Mouse (Mus musculus) neural tube, embryonic 12.5 days (tissue): ENCODE data around the gene Gm49354. TPM values are rescaled to one million over a fixed set of nuclear protein-coding genes. Genes with fewer than 3 reads are reported as not detected.
"Not testable (repeated sequence)": the region's sequence is repeated elsewhere in the genome, so short reads cannot be mapped to it uniquely, and the experiment has no call there.

Experiments
- ATAC-seq: fragments of 200-750 bp; cut with Nextera tagmentation; 2 replicates; pipeline ENCODE4 v1.8.0; 2017; ENCODE audit warnings: low read depth, mild to moderate bottlenecking, moderate TSS enrichment, moderate library complexity; ENCODE audit not compliant: low FRiP score
- H3K27ac ChIP-seq: fragments of 300-500 bp; sonication (generic); 2 replicates; pipeline ENCODE4 v1.5.1; 2016
- H3K27me3 ChIP-seq: fragments of 300-500 bp; sonication (generic); replicated peaks from 2 replicates; pipeline ENCODE4 v1.6.1; 2016; ENCODE audit warnings: mild to moderate bottlenecking
- H3K36me3 ChIP-seq: fragments of 300-500 bp; sonication (generic); 2 replicates; pipeline ENCODE4 v1.6.1; 2016; ENCODE audit warnings: mild to moderate bottlenecking
- H3K4me1 ChIP-seq: fragments of 300-500 bp; sonication (generic); 2 replicates; pipeline ENCODE4 v1.6.1; 2016
- H3K4me2 ChIP-seq: fragments of 300-500 bp; sonication (generic); replicated peaks from 2 replicates; pipeline ENCODE4 v1.6.1; 2016; ENCODE audit warnings: mild to moderate bottlenecking
- H3K4me3 ChIP-seq: fragments of 300-500 bp; sonication (generic); 2 replicates; pipeline ENCODE4 v1.5.1; 2016
- H3K9ac ChIP-seq: fragments of 300-500 bp; sonication (generic); 2 replicates; pipeline ENCODE4 v1.6.1; 2016; ENCODE audit warnings: mild to moderate bottlenecking
- H3K9me3 ChIP-seq: fragments of 300-500 bp; sonication (generic); 2 replicates; pipeline ENCODE4 v1.6.1; 2016; ENCODE audit warnings: mild to moderate bottlenecking
- WGBS: fragments of 180-500 bp; shearing (Covaris S2); methylation state at CpG from one replicate; pipeline ENCODE4 v1.1.7; 2016; 5-methylcytosine and 5-hydroxymethylcytosine counted together
- polyA plus RNA-seq: library from polyadenylated mRNA; unstranded; fragments of >200 nt; fragmentation: Nextera tagmentation; extraction: Ambion mirVana; gene quantifications from 2 replicates; pipeline ENCODE4 v1.2.1, GENCODE M21; 2016

Gene Gm49354
- polyA plus RNA-seq, 1 experiment from 2014 or later, result not detected

DNA sequence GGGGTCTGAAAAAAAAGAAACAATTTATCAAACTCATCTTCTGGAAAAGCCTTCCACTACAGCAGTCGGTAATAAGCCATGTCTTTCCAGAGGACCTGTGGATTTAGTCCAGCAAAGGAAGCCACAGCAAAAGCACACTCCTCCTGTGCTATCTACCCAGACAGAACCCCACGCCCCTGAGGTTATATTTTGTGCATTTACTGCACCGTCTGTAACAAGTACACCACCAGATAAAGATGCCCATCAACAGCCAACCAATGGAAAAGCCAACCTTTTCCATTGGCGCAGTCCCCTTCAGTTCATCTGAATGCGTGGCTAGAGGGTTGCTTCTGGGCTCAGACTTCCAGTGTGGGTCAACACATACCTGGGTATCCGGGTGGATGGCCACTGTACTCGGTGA is 19.3 kb downstream of the Gm49354 start:
- H3K4me3 ChIP-seq, result no peak overlapping the region
- no peak for ATAC-seq
- H3K4me2 ChIP-seq, result no peak overlapping the region
- 95% methylated on average over 7 of the region's 7 CpGs for WGBS
- H3K4me1 ChIP-seq, result peaks cover 23% of the 10 kb centered on the region
- H3K9me3 ChIP-seq, result no peaks in the 10 kb centered on the region
- no peak overlapping the region for H3K27ac ChIP-seq
- no peaks in the 10 kb centered on the region for H3K27me3 ChIP-seq
- H3K9ac ChIP-seq, result no peak overlapping the region
- H3K36me3 ChIP-seq, result peaks cover 53% of the 10 kb centered on the region

- Histone ChIP-seq H3K4me1 (no peaks in the 10 kb centered on the region), H3K4me2 (no peak overlapping the region), H3K9ac (no peak overlapping the region), H3K36me3 (peaks cover 56% of the 10 kb centered on the region), H3K4me3 (no peak overlapping the region), H3K9me3 (no peaks in the 10 kb centered on the region), H3K27ac (no peak overlapping the region), H3K27me3 (no peaks in the 10 kb centered on the region)
- WGBS, result 90% methylated on average over 7 of the region's 7 CpGs
- no peak for ATAC-seq
These were observed 25.1 kb downstream of the Gm49354 start for GRCm38 (mm10) chr13:59756906-59757305.

DNA sequence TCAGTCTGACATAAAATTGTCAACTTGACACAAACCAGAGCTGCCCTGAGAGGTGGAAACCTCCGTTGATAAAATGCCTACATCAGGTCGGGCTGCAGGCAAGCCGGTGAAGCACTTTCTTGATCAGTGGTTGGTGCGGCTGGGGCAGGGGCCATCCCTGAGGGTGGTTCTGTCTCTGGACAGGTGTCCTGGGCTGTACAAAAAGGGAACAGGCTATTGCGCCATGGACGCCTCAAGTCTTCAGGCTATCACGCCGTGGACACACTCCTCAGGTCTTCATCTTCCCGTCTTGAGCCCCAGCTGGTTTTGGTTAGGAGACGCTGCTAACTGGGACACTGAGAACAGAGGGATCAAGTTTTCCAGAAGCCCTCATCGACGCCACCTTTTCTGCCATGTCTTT is 31.7 kb downstream of the Gm49354 start:
- Histone ChIP-seq H3K27me3 (no peaks in the 10 kb centered on the region), H3K9ac (no peak overlapping the region), H3K4me1 (no peaks in the 10 kb centered on the region), H3K4me3 (no peak overlapping the region), H3K36me3 (peaks cover 6% of the 10 kb centered on the region), H3K9me3 (no peaks in the 10 kb centered on the region), H3K4me2 (no peak overlapping the region), H3K27ac (no peak overlapping the region)
- no peak for ATAC-seq
- WGBS, result 90% methylated on average over 12 of the region's 12 CpGs

GRCm38 (mm10) chr13:59746711-59747110 is 35.3 kb downstream of the Gm49354 start, which contains the start of gene 1700014D04Rik:
1700014D04Rik (minus strand) TSS chr13:59746752.
- 88% methylated on average over 9 of the region's 9 CpGs for WGBS
- Histone ChIP-seq H3K27me3 (no peaks in the 10 kb centered on the region), H3K4me3 (no peak within 1 kb of the TSS), H3K9ac (no peak within 1 kb of the TSS), H3K36me3 (no peaks in the 10 kb centered on the region), H3K4me2 (no peak within 1 kb of the TSS), H3K27ac (no peak within 1 kb of the TSS), H3K9me3 (no peaks in the 10 kb centered on the region), H3K4me1 (no peaks in the 10 kb centered on the region)
- ATAC-seq, result no peak

- Histone ChIP-seq H3K4me3 (no peak overlapping the region), H3K36me3 (no peaks in the 10 kb centered on the region), H3K4me2 (no peak overlapping the region), H3K27me3 (no peaks in the 10 kb centered on the region), H3K27ac (no peak overlapping the region), H3K4me1 (no peaks in the 10 kb centered on the region), H3K9me3 (no peaks in the 10 kb centered on the region), H3K9ac (no peak overlapping the region)
- ATAC-seq, result no peak
- WGBS, result 87% methylated on average over 6 of the region's 6 CpGs
These were observed 35.9 kb downstream of the Gm49354 start for GRCm38 (mm10) chr13:59746164-59746563.

DNA sequence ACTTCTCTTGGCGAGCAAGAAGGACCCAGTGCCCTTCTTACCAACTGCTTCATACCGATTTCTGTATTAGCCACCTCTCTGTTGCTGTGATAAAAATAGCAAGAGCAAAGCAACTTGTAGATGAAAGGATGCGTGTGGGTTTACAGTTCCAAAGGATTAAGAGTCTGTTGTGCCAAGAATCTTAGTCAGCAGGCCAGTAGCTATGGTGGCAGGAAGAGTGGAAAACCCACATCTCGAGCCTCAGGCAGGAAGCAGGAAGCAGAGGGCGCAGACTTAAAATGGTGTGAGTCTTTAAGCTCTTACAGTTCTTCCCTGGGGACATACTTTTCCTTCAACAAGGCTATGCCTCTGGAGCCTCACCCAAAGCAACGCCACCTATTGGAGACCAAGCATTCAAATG is 36.6 kb downstream of the Gm49354 start:
- H3K4me2 ChIP-seq, result no peak overlapping the region
- H3K4me1 ChIP-seq, result no peaks in the 10 kb centered on the region
- no peak overlapping the region for H3K4me3 ChIP-seq
- H3K36me3 ChIP-seq, result no peaks in the 10 kb centered on the region
- H3K9ac ChIP-seq, result no peak overlapping the region
- no peak overlapping the region for H3K27ac ChIP-seq
- WGBS, result 89% methylated on average over 6 of the region's 6 CpGs
- ATAC-seq, result no peak
- no peaks in the 10 kb centered on the region for H3K27me3 ChIP-seq
- H3K9me3 ChIP-seq, result no peaks in the 10 kb centered on the region

DNA sequence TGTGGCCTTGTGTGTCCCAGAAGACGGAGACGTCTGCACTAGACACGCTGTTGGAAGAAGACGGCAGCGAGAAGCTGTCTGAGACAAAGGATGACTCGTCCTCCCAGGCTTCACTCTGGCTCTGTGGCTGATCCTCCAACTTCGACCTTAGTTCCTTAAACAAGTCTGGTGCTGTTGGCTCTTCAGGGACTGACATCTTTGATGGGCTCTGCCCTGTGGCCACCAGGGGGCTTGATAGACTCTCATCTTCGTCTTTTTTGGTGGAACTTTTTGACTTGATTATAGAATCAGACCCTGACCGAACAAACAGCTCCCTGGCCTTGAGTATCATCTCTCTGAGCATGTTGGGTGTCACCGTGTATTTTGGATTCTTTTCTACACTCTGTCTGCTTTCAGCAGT is 40.3 kb downstream of the Gm49354 start:
- Histone ChIP-seq H3K27me3 (no peaks in the 10 kb centered on the region), H3K36me3 (no peaks in the 10 kb centered on the region), H3K9ac (no peak overlapping the region), H3K9me3 (no peaks in the 10 kb centered on the region), H3K4me2 (no peak overlapping the region), H3K4me1 (no peaks in the 10 kb centered on the region), H3K4me3 (no peak overlapping the region), H3K27ac (no peak overlapping the region)
- 83% methylated on average over 10 of the region's 10 CpGs for WGBS
- no peak for ATAC-seq

GRCm38 (mm10) chr13:59741096-59741495 is 40.9 kb downstream of the Gm49354 start:
- H3K27me3 ChIP-seq, result no peaks in the 10 kb centered on the region
- H3K4me2 ChIP-seq, result no peak overlapping the region
- H3K9me3 ChIP-seq, result no peaks in the 10 kb centered on the region
- no peak overlapping the region for H3K9ac ChIP-seq
- H3K27ac ChIP-seq, result no peak overlapping the region
- 95% methylated on average over 11 of the region's 11 CpGs for WGBS
- H3K4me3 ChIP-seq, result no peak overlapping the region
- no peaks in the 10 kb centered on the region for H3K4me1 ChIP-seq
- H3K36me3 ChIP-seq, result no peaks in the 10 kb centered on the region
- no peak for ATAC-seq

GRCm38 (mm10) chr13:59739397-59739796 is 42.6 kb downstream of the Gm49354 start:
- no peak overlapping the region for H3K27ac ChIP-seq
- H3K9me3 ChIP-seq, result no peaks in the 10 kb centered on the region
- WGBS, result 88% methylated on average over 4 of the region's 4 CpGs
- no peaks in the 10 kb centered on the region for H3K36me3 ChIP-seq
- no peak overlapping the region for H3K4me2 ChIP-seq
- ATAC-seq, result no peak
- H3K4me1 ChIP-seq, result peaks cover 4% of the 10 kb centered on the region; the same call in 1 of the 2 replicates
- no peaks in the 10 kb centered on the region for H3K27me3 ChIP-seq
- H3K4me3 ChIP-seq, result no peak overlapping the region
- no peak overlapping the region for H3K9ac ChIP-seq

DNA sequence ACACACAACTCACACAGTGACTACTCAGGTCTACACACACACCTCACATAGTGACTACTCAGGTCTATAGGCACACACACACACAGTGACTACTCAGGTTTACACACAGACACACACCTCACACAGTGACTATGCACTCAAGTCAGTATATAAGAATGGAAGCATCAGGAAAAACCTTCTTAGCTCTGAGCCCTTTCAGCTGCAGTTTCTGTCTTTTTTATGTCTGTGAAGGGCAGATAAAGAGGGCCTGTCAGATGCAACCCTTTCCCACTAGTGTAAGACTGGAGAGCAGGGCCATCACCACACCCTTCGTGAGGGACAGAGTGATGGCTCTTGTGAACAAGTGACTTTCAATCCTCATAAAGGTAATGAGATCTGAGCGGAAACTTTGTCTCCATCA is 43.6 kb downstream of the Gm49354 start:
- no peak for ATAC-seq
- WGBS, result 80% methylated on average over 2 of the region's 2 CpGs
- H3K9ac ChIP-seq, result no peak overlapping the region
- H3K4me3 ChIP-seq, result no peak overlapping the region
- peaks cover 4% of the 10 kb centered on the region; the same call in 1 of the 2 replicates for H3K4me1 ChIP-seq
- H3K27me3 ChIP-seq, result no peaks in the 10 kb centered on the region
- H3K4me2 ChIP-seq, result no peak overlapping the region
- H3K27ac ChIP-seq, result no peak overlapping the region
- H3K9me3 ChIP-seq, result no peaks in the 10 kb centered on the region
- H3K36me3 ChIP-seq, result no peaks in the 10 kb centered on the region

DNA sequence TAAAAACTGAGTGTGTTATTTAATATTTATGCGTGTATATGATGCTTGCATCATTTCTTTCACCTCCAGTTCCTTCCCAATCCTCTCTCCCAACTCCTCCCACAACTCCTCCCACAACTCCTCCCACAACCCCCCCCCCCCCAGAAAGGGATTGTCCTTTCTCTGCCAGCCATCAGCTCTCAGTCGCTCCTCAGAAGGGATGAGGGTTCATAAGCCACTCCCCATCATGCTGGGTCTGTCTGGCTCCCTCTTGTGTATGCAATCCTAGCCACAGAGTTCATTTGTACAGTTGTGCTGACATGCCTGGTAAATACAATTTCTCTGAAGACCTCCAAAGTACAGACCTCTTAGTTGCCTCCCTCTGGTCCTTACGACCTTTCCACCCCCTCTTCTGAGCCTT is 46.9 kb downstream of the Gm49354 start:
- 43% methylated on average over 3 of the region's 3 CpGs for whole genome bisulfite sequencing
- Histone ChIP-seq H3K4me3 (no peak overlapping the region), H3K4me2 (no peak overlapping the region), H3K27me3 (no peaks in the 10 kb centered on the region), H3K36me3 (no peaks in the 10 kb centered on the region), H3K9ac (no peak overlapping the region), H3K9me3 (no peaks in the 10 kb centered on the region), H3K27ac (no peak overlapping the region), H3K4me1 (peaks cover 4% of the 10 kb centered on the region; the same call in 1 of the 2 replicates)
- no peak for ATAC-seq

- H3K27me3 ChIP-seq, H3K4me3 ChIP-seq, H3K27ac ChIP-seq, H3K4me1 ChIP-seq, ATAC-seq, H3K4me2 ChIP-seq, H3K9ac ChIP-seq, H3K36me3 ChIP-seq, H3K9me3 ChIP-seq: not testable (repeated sequence)
- WGBS, result 45% methylated on average over 6 of the region's 6 CpGs
These were observed 47.7 kb downstream of the Gm49354 start for GRCm38 (mm10) chr13:59734347-59734746.

- Histone ChIP-seq H3K9ac (no peak overlapping the region), H3K4me3 (no peak overlapping the region), H3K36me3 (no peaks in the 10 kb centered on the region), H3K4me1 (peaks cover 4% of the 10 kb centered on the region; the same call in 1 of the 2 replicates), H3K27me3 (no peaks in the 10 kb centered on the region), H3K4me2 (no peak overlapping the region), H3K9me3 (no peaks in the 10 kb centered on the region), H3K27ac (no peak overlapping the region)
- 89% methylated on average over 4 of the region's 4 CpGs for WGBS
- ATAC-seq, result no peak
These were observed 48.1 kb downstream of the Gm49354 start for GRCm38 (mm10) chr13:59733936-59734335.
